Mouse (Mus musculus) left cerebral cortex, postnatal 25 days (tissue): ENCODE measurements around the gene Zmiz1. TPM values are rescaled to one million over a fixed set of nuclear protein-coding genes. Genes with fewer than 3 reads are reported as not detected.

Experiments used
- DNase-seq, 2 experiments: peaks; one replicate each; pipeline ENCODE4 v3.0.0; 2022; ENCODE audit warnings: low spot score in 2 of 2, mixed read lengths in 1 of 2
- intact Hi-C: fragments of 180-260 bp; cut with DNase I; formaldehyde crosslinking; loops from one replicate; pipeline ENCODE4 v1.15.1; 2025
- total RNA-seq, 2 experiments: library from RNA; stranded (reverse); gene quantifications; 2 replicates each; pipeline ENCODE4 v1.2.3; 2021

The Zmiz1 gene
- total RNA-seq, 2 experiments from 2014 or later = 85.1 to 95.2 TPM

GRCm38 (mm10) chr14:25640421-25641056, 181.6 kb downstream of the Zmiz1 start:
- intact Hi-C loops = no loop called here

GRCm38 (mm10) chr14:25641067-25641466, 182.1 kb downstream of the Zmiz1 start:
- no peak for DNase-seq
- intact Hi-C loops = no loop called here

More at GRCm38 (mm10) chr14:25640421-25641056, 181.6 kb downstream of the Zmiz1 start:
- peak in 1 of 2 experiments; percentile 69 for DNase-seq

- intact Hi-C loops = no loop called here
- no peak for DNase-seq
These were observed 186.7 kb downstream of the Zmiz1 start for GRCm38 (mm10) chr14:25645717-25646116.

- intact Hi-C loops = no loop called here
- peak; percentile 60 to 71 for DNase-seq
These were observed 187.2 kb downstream of the Zmiz1 start for GRCm38 (mm10) chr14:25646161-25646621.

GRCm38 (mm10) chr14:25651131-25651530, 192.1 kb downstream of the Zmiz1 start:
- no peak for DNase-seq
- intact Hi-C loops = no loop called here

- no peak for DNase-seq
- intact Hi-C loops = no loop called here
These were observed 192.9 kb downstream of the Zmiz1 start for GRCm38 (mm10) chr14:25651905-25652304.

GRCm38 (mm10) chr14:25654401-25655197, 195.6 kb downstream of the Zmiz1 start:
- peak; percentile 47 to 90 for DNase-seq
- intact Hi-C loops = loop anchor here (2.0 kb wide), 1 partner anchor 46 kb away; no protein-coding TSS in a partner anchor

- DNase-seq = peak in 1 of 2 experiments; percentile 34
- intact Hi-C loops = no loop called here
These were observed 201.7 kb downstream of the Zmiz1 start for GRCm38 (mm10) chr14:25660661-25661060.

- no peak for DNase-seq
- intact Hi-C loops = no loop called here
These were observed 202.4 kb downstream of the Zmiz1 start for GRCm38 (mm10) chr14:25661185-25661920.

- intact Hi-C loops = no loop called here
- no peak for DNase-seq
These were observed 204.8 kb downstream of the Zmiz1 start for GRCm38 (mm10) chr14:25663649-25664309.

GRCm38 (mm10) chr14:25664310-25664695, 205.3 kb downstream of the Zmiz1 start:
- no peak for DNase-seq
- intact Hi-C loops = no loop called here

GRCm38 (mm10) chr14:25665314-25665970, 206.5 kb downstream of the Zmiz1 start:
- DNase-seq = no peak
- intact Hi-C loops = no loop called here

- no peak for DNase-seq
- intact Hi-C loops = no loop called here
These were observed 207.8 kb downstream of the Zmiz1 start for GRCm38 (mm10) chr14:25666668-25667376.

GRCm38 (mm10) chr14:25667587-25667986, 208.6 kb downstream of the Zmiz1 start:
- DNase-seq = no peak
- intact Hi-C loops = no loop called here

- intact Hi-C loops = no loop called here
- DNase-seq = no peak
These were observed 220.6 kb downstream of the Zmiz1 start for GRCm38 (mm10) chr14:25679625-25680024.

GRCm38 (mm10) chr14:25682020-25682419, 223.0 kb downstream of the Zmiz1 start:
- no peak for DNase-seq
- intact Hi-C loops = no loop called here

GRCm38 (mm10) chr14:25686216-25686945, 227.4 kb downstream of the Zmiz1 start:
- intact Hi-C loops = no loop called here
- no peak for DNase-seq
